Mouse (Mus musculus) limb, embryonic 10.5 days (tissue): ENCODE data around the gene Npb. TPM values are rescaled to one million over a fixed set of nuclear protein-coding genes. Genes with fewer than 3 reads are reported as not detected.
"Not testable (repeated sequence)": the region's sequence is repeated elsewhere in the genome, so short reads cannot be mapped to it uniquely, and the experiment has no call there.

ENCODE experiments used
- DNase-seq: peaks from one replicate; pipeline ENCODE4 v3.0.0-alpha.2; 2017; ENCODE audit warnings: low spot score
- H3K27ac ChIP-seq: fragments of 300-500 bp; sonication (generic); 2 replicates; pipeline ENCODE4 v1.5.1; 2016; ENCODE audit warnings: mild to moderate bottlenecking
- H3K27me3 ChIP-seq: fragments of 300-500 bp; sonication (generic); 2 replicates; pipeline ENCODE4 v1.6.1; 2016; ENCODE audit warnings: low read depth, mild to moderate bottlenecking; ENCODE audit not compliant: poor library complexity, severe bottlenecking
- H3K36me3 ChIP-seq: fragments of 300-500 bp; sonication (generic); 2 replicates; pipeline ENCODE4 v1.6.1; 2016; ENCODE audit warnings: mild to moderate bottlenecking, moderate library complexity
- H3K4me1 ChIP-seq: fragments of 300-500 bp; sonication (generic); 2 replicates; pipeline ENCODE4 v1.6.1; 2016
- H3K4me3 ChIP-seq: fragments of 300-500 bp; sonication (generic); 2 replicates; pipeline ENCODE4 v1.5.1; 2016; ENCODE audit warnings: mild to moderate bottlenecking, moderate library complexity
- H3K9me3 ChIP-seq: fragments of 300-500 bp; sonication (generic); replicated peaks from 2 replicates; pipeline ENCODE4 v1.6.1; 2016; ENCODE audit warnings: mild to moderate bottlenecking
- WGBS: fragments of 180-500 bp; shearing (Covaris S2); methylation state at CpG from one replicate; pipeline ENCODE4 v1.1.7; 2016; 5-methylcytosine and 5-hydroxymethylcytosine counted together
- polyA plus RNA-seq: library from polyadenylated mRNA; unstranded; fragments of >200 nt; fragmentation: Nextera tagmentation; extraction: Ambion mirVana; gene quantifications from 2 replicates; pipeline ENCODE4 v1.2.1, GENCODE M21; 2016

Gene Npb
- polyA plus RNA-seq: 0.56 TPM in 1 of 2 replicates, not detected in the other

GRCm38 (mm10) chr11:120608241-120609034, at the start of gene Npb:
Gene Npb (plus strand): TSS chr11:120608477.
- Histone ChIP-seq H3K27me3 (peaks cover 36% of the 10 kb centered on the region), H3K9me3 (no peaks in the 10 kb centered on the region), H3K4me1 (peaks cover 21% of the 10 kb centered on the region), H3K27ac (peak within 1 kb of the TSS; percentile 66; the same call in 1 of the 2 replicates), H3K4me3 (peak within 1 kb of the TSS; percentile 43), H3K36me3 (peaks cover 86% of the 10 kb centered on the region)
- no peak for DNase-seq
- WGBS: 3% methylated on average over 45 of the region's 45 CpGs

DNA sequence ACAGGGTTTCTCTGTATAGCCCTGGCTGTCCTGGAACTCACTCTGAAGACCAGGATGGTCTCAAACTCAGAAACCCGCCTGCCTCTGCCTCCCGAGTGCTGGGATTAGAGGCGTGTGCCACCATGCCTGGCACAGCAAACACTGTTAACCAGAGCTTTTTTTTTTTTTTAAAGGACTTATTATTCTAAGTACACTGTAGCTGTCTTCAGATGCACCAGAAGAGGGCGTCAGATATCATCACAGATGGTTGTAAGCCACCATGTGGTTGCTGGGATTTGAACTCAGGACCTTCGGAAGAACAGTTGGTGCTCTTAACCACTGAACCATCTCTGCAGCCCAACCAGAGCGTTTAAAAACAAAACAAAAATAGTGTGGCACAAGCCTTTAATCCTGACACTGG, 49.4 kb upstream of the Npb start:
- peaks cover 61% of the 10 kb centered on the region for H3K36me3 ChIP-seq
- WGBS: 85% methylated on average over 6 of the region's 6 CpGs
- not testable (repeated sequence) for H3K4me1 ChIP-seq, H3K27ac ChIP-seq, DNase-seq, H3K4me3 ChIP-seq, H3K9me3 ChIP-seq, H3K27me3 ChIP-seq

DNA sequence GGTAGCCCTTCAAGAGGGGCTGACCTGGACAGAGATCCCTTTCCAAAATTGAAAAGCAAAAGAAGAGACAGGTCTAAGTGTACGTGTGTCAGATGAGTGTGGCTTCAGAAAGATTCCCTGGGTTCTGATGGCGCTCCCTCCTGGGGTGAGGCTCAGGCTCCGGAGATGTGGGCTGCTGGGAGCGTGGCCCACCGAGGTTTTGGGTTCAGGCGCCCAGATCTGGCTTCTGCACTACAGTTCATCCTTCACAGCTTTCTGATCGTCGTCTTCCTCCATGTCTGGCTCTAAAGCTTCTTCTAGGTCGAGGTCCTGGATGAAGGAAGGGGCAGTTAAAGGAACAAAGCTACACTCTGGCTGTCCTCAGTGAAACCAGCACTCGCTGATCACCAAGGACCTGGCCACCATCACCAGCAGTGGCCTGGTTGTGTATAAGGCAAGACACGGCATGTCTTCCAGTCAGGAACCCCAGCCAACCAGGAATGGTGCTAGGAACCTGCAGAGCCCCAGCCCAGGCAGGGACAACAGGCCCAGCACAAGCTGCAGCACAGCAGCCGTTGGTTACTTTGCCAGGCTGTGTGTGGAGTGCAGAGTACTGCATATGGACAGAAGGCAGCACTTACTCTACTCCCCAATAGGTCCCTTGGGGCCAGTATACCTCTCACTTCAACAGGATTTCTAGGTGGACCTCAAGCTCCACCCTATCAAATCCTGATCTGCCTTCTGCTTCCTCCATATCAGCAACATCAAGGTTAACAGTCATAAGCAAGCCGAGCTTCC, 47.1 kb upstream of the Npb start:
- 93% methylated on average over 13 of the region's 13 CpGs for WGBS
- no peaks in the 10 kb centered on the region for H3K27me3 ChIP-seq
- no peaks in the 10 kb centered on the region for H3K9me3 ChIP-seq
- no peak for DNase-seq
- no peak overlapping the region for H3K27ac ChIP-seq
- no peaks in the 10 kb centered on the region for H3K4me1 ChIP-seq
- H3K4me3 ChIP-seq: no peak overlapping the region
- peaks cover 84% of the 10 kb centered on the region for H3K36me3 ChIP-seq

- 95% methylated on average over 13 of the region's 13 CpGs for WGBS
- H3K4me1 ChIP-seq: no peaks in the 10 kb centered on the region
- H3K27ac ChIP-seq: no peak overlapping the region
- H3K27me3 ChIP-seq: no peaks in the 10 kb centered on the region
- peaks cover 96% of the 10 kb centered on the region for H3K36me3 ChIP-seq
- H3K4me3 ChIP-seq: no peak overlapping the region
- DNase-seq: no peak
- no peaks in the 10 kb centered on the region for H3K9me3 ChIP-seq
Measured at GRCm38 (mm10) chr11:120562949-120563348, 45.3 kb upstream of the Npb start.

DNA sequence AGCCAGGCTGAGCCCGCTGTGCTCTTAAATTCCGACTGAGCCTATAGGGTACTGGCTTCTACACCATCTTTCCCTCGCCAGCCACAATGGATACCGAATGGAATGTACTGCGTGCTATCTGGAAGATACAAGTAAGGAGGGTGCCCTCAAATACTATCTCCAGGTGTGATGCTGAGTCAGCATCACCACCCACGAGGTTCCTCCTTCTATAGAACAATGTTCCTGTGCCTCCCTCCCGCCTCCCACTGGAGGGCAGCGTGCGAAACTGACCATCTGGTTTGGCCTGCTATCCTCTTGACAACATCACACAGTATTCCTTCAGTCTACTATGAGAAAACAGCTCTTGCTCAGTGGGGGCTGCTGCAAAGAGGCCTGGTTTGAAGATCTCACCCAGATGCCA, 43.2 kb upstream of the Npb start:
- WGBS: 88% methylated on average over 9 of the region's 9 CpGs
- Histone ChIP-seq H3K27me3 (no peaks in the 10 kb centered on the region), H3K4me3 (no peak overlapping the region), H3K4me1 (no peaks in the 10 kb centered on the region; the same call in 1 of the 2 replicates), H3K27ac (no peak overlapping the region), H3K36me3 (peaks cover 99% of the 10 kb centered on the region), H3K9me3 (no peaks in the 10 kb centered on the region)
- no peak for DNase-seq

DNA sequence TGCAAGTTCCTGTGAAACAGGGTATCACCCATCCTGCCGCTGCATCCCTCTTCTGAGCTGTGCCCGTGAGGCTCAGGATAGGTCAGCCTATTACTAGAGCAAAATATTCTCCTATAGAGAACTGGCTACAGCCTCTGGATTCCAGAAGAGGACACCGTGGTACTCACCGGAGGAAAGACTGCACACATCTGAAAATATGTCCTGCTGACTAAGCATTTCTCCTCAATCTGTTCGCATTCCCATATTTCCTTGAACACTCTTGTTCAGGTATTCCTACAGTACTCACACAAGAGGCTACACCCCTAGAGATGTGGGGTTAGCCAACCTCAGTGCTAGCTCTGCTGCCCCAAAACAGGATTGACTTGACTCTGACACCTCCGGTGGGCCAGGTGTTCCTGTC, 40.0 kb upstream of the Npb start:
- no peaks in the 10 kb centered on the region for H3K9me3 ChIP-seq
- H3K27ac ChIP-seq: no peak overlapping the region
- H3K4me1 ChIP-seq: peaks cover 12% of the 10 kb centered on the region
- no peak for DNase-seq
- H3K4me3 ChIP-seq: no peak overlapping the region
- no peaks in the 10 kb centered on the region for H3K27me3 ChIP-seq
- peaks cover 84% of the 10 kb centered on the region for H3K36me3 ChIP-seq
- WGBS: 97% methylated on average over 6 of the region's 6 CpGs

DNA sequence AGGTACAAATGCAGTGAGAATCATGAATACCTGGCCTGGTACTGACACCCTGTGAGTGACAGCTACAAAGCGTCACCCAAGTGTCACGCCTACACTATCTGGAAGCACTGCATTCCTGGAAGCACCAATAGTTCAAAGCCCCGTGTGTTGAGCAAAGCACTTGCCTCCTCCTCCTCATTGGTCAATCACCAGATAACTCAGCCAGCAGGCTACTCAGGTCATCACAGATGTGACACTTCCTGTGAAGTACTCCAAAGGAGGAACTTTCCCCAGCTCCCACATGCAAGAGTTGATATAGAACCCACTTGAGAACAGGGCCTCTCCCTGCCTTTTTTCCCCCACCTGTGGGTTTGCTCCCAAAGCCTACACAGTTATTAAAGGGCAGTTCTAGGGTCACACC, 37.2 kb upstream of the Npb start:
- 0 out of 2 replicates have a peak overlapping the region, but pooled peaks have one; percentile 94 for H3K27ac ChIP-seq
- peak overlapping the region; percentile 100 for H3K4me3 ChIP-seq
- H3K4me1 ChIP-seq: peaks cover 21% of the 10 kb centered on the region
- 80% methylated on average over 3 of the region's 3 CpGs for WGBS
- no peaks in the 10 kb centered on the region for H3K27me3 ChIP-seq
- no peak for DNase-seq
- peaks cover 57% of the 10 kb centered on the region for H3K36me3 ChIP-seq
- H3K9me3 ChIP-seq: no peaks in the 10 kb centered on the region

DNA sequence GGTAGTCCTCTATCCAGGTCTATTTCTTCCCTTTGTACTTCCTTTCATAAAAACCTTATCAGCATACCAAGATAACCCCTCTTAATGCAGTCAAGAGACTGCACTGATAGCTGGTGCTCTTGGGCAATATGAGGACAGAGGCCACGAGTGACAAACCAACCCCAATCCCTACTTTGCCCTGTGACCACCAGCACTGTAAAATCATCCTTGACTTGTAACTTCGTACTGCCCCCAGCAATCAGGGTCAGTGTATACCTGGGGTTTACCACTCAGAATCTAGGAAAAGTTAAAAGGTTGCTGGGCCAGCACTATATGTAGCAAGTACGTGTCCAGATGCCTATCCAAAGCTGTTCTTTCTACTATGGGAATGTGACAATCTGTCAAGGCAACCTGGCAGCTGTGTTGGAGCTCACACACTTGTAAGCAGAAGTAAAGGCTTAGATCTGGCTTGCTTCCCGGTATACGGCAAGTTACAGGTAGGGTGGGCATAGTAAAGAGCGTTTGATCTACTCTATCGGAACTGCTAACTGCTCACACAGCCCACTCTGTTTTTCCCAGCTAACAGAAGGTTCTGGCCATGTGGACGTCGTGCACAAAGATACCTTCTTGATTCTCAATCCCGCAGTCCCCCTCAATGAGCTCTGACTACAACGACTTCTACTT, 36.4 kb upstream of the Npb start:
- H3K27ac ChIP-seq: peak overlapping the region; percentile 94

DNA sequence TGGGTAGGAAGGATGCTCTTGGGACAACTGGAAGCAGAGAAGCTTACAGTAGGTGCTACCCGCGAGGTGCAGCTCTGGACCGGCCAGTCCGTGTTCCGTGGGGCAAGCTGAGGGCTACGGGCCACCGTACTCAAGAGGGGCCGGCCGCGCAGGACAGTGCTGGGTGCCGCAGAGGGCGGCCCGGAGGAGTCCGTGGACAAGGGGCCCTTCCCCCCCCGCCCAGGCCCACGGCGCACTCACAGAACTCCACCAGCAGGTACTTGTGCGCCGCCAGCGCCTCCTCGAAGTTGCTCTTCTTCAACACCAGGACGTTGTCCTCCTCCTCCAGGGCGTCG, 35.9 kb upstream of the Npb start:
- WGBS: 0% methylated on average over 24 of the region's 24 CpGs
- H3K36me3 ChIP-seq: peaks cover 55% of the 10 kb centered on the region

More for the DNA sequence above, 36.4 kb upstream of the Npb start:
- H3K27me3 ChIP-seq: no peaks in the 10 kb centered on the region
- H3K36me3 ChIP-seq: peaks cover 55% of the 10 kb centered on the region
- peaks cover 21% of the 10 kb centered on the region for H3K4me1 ChIP-seq
- peak overlapping the region; percentile 100 for H3K4me3 ChIP-seq
- DNase-seq: peak; percentile 38
- WGBS: 15% methylated on average over 11 of the region's 11 CpGs
- no peaks in the 10 kb centered on the region for H3K9me3 ChIP-seq

GRCm38 (mm10) chr11:120572752-120573584, 35.3 kb upstream of the Npb start, which contains the start of gene P4hb:
Gene P4hb (minus strand): TSS chr11:120573253.
- H3K4me3 ChIP-seq: peak within 1 kb of the TSS; percentile 100
- under 1% methylated on average over 94 of the region's 94 CpGs for WGBS
- peaks cover 24% of the 10 kb centered on the region for H3K4me1 ChIP-seq
- DNase-seq: peak; percentile 99
- no peaks in the 10 kb centered on the region for H3K27me3 ChIP-seq
- H3K9me3 ChIP-seq: no peaks in the 10 kb centered on the region
- peak within 1 kb of the TSS; percentile 94 for H3K27ac ChIP-seq
- peaks cover 55% of the 10 kb centered on the region for H3K36me3 ChIP-seq

More for the DNA sequence above, 35.9 kb upstream of the Npb start:
- Histone ChIP-seq H3K4me3 (peak overlapping the region; percentile 100), H3K27me3 (no peaks in the 10 kb centered on the region), H3K9me3 (no peaks in the 10 kb centered on the region), H3K4me1 (peaks cover 21% of the 10 kb centered on the region), H3K27ac (peak overlapping the region; percentile 94)
- DNase-seq: no peak

DNA sequence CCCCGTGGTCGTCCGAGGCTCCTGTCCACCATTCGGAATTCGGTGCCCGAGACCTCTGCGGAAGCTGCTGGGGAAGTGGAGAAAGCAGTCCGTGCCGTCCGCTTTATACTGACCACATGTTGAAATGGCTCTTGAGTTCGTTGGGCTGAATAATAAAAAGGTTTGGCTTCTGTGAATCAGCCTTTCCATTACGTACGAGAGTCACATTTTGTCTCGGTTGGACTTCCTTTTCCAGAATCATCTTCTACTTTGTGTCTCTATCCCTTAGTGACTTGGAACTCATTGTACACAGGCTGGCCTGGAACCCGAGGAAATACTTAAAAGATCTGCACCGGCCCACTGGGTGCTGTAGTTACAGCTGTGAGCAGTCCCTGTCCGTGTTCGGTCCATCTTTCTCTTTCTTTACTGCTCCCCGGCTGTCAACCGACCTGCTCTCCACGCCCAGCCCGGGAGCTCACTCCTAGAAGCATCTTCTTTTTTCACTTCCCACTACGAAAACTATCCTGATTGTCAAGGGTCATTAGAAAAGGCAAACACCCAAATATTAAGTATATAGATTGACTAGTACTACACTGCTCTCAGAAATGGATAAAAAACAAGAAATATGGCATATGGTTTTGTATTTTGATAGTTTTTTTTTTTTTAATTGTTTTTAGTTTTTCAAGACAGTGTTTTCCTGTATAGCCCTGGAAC, 34.5 kb upstream of the Npb start:
- Histone ChIP-seq H3K4me1 (peaks cover 31% of the 10 kb centered on the region), H3K9me3 (no peaks in the 10 kb centered on the region), H3K27ac (peak overlapping the region; percentile 94), H3K36me3 (peaks cover 55% of the 10 kb centered on the region), H3K4me3 (peak overlapping the region; percentile 100), H3K27me3 (no peaks in the 10 kb centered on the region)
- DNase-seq: peak; percentile 42
- under 1% methylated on average over 23 of the region's 23 CpGs for WGBS

DNA sequence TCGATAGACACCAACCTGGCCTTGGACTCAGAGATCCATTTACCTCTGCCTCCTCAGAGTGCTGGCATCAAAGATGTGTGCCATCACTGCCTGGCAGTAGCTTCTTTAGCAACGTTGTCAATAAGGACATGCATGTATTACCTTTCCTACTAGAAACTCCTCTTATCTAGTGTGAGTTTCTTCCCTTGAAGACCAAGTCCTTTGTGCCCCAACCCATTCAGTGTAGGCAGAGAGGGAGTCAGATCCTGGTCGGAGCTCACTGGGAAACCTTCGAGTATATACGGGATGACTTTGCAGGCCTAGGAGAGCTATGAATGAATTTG, 34.0 kb upstream of the Npb start:
- no peak for DNase-seq
- Histone ChIP-seq H3K4me1 (peaks cover 37% of the 10 kb centered on the region), H3K27me3 (no peaks in the 10 kb centered on the region), H3K27ac (peak overlapping the region; percentile 94), H3K4me3 (peak overlapping the region; percentile 100), H3K9me3 (no peaks in the 10 kb centered on the region), H3K36me3 (peaks cover 55% of the 10 kb centered on the region)
- 62% methylated on average over 5 of the region's 5 CpGs for WGBS
